Mouse (Mus musculus): ENCODE measurements at regions not wholly inside any gene's neighbourhood (a gene's known extent, or its start where the extent isn't known, plus 50 kb on each side); places are given as distances from the start of the nearest gene placed in this dataset.

- no peak for TF ChIP-seq ZC3H11A (IDR thresholded peaks at IDR 0.05; ENCODE audit: borderline replicate concordance, low read depth, low read length)
- no peak for TF ChIP-seq CHD2 (IDR thresholded peaks at IDR 0.05; ENCODE audit: low read depth, low read length)
- TF ChIP-seq ZNF384 (IDR thresholded peaks at IDR 0.05; ENCODE audit: low read depth, low read length): no peak
Measured at GRCm38 (mm10) chr12:25493233-25493632, 396.3 kb upstream of the Id2 start.
